Mouse (Mus musculus) adrenal gland (tissue): ENCODE data around the gene Rab33a.

ENCODE experiments used
- intact Hi-C: fragments of 180-260 bp; cut with DNase I; formaldehyde crosslinking; loops from one replicate; pipeline ENCODE4 v1.15.1; 2025
- long read RNA-seq, 2 experiments: library from polyadenylated mRNA; unstranded; transcript quantifications; one replicate each; pipeline ENCODE4 v2.0.0; 2020; ENCODE audit warnings: borderline replicate concordance in 1 of 2; ENCODE audit not compliant: insufficient replicate concordance in 1 of 2

The Rab33a gene
- long read RNA-seq, experiment 1, transcript Rab33a-201 (2 exons, 1,158 nt): major isoform, 25 of 28 reads
- long read RNA-seq, experiment 1, partial matches to known transcripts: 0 of 28 reads
- long read RNA-seq, experiment 1, other reads (novel, unspliced or antisense): 3 of 28 reads
- long read RNA-seq, experiment 2, transcript Rab33a-201 (2 exons, 1,158 nt): major isoform, 14 of 15 reads
- long read RNA-seq, experiment 2, partial matches to known transcripts: 0 of 15 reads
- long read RNA-seq, experiment 2, other reads (novel, unspliced or antisense): 1 of 15 reads

- intact Hi-C loops: no loop called here
Observed at GRCm38 (mm10) chrX:48518808-48519548, at the start of gene Rab33a. Gene Rab33a, plus strand, starts transcription at chrX:48519285.

- intact Hi-C loops: no loop called here
Observed at GRCm38 (mm10) chrX:48481095-48481494, 38.0 kb upstream of the Rab33a start.

- intact Hi-C loops: no loop called here
Observed at GRCm38 (mm10) chrX:48481687-48482086, 37.4 kb upstream of the Rab33a start.

GRCm38 (mm10) chrX:48493763-48494162, 25.3 kb upstream of the Rab33a start:
- intact Hi-C loops: no loop called here

GRCm38 (mm10) chrX:48513166-48513807, 5.8 kb upstream of the Rab33a start, which contains the start of gene Aifm1:
Gene Aifm1, minus strand, starts transcription at chrX:48513563.
- intact Hi-C loops: no loop called here

GRCm38 (mm10) chrX:48513824-48514223, 5.3 kb upstream of the Rab33a start:
- intact Hi-C loops: no loop called here

GRCm38 (mm10) chrX:48518211-48518807, 776 bp upstream of the Rab33a start:
- intact Hi-C loops: no loop called here

GRCm38 (mm10) chrX:48519549-48520085, 532 bp downstream of the Rab33a start:
- intact Hi-C loops: loop anchor here (10.0 kb wide), 1 partner anchor 95 kb away; no protein-coding TSS in a partner anchor

- intact Hi-C loops: loop anchor here (10.0 kb wide), 1 partner anchor 97 kb away; no protein-coding TSS in a partner anchor
Observed at GRCm38 (mm10) chrX:48521651-48522050, 2.6 kb downstream of the Rab33a start.

GRCm38 (mm10) chrX:48523512-48523911, 4.4 kb downstream of the Rab33a start:
- intact Hi-C loops: loop anchor here (10.0 kb wide), 1 partner anchor 99 kb away; no protein-coding TSS in a partner anchor

- intact Hi-C loops: loop anchor here (10.0 kb wide), 1 partner anchor 101 kb away; no protein-coding TSS in a partner anchor
Observed at GRCm38 (mm10) chrX:48525332-48525731, 6.2 kb downstream of the Rab33a start.

- intact Hi-C loops: loop anchor here (10.0 kb wide), 1 partner anchor 101 kb away; no protein-coding TSS in a partner anchor
Observed at GRCm38 (mm10) chrX:48525866-48526265, 6.8 kb downstream of the Rab33a start.

GRCm38 (mm10) chrX:48526435-48526834, 7.3 kb downstream of the Rab33a start:
- intact Hi-C loops: loop anchor here (10.0 kb wide), 1 partner anchor 102 kb away; no protein-coding TSS in a partner anchor

- intact Hi-C loops: loop anchor here (2.0 kb wide), 1 partner anchor 33 kb away; no protein-coding TSS in a partner anchor
Observed at GRCm38 (mm10) chrX:48532175-48532574, 13.1 kb downstream of the Rab33a start.
